Mouse (Mus musculus) G1E-ER4 (cell line): ENCODE measurements around the gene Noc2l. TPM values are rescaled to one million over a fixed set of nuclear protein-coding genes. Genes with fewer than 3 reads are reported as not detected.

ENCODE experiments used
- GATA1 ChIP-seq: IDR thresholded peaks from one replicate; pipeline ENCODE4 v1.8.0; 2012; ENCODE audit warnings: low read length, inconsistent platforms
- polyA plus RNA-seq: library from polyadenylated mRNA; stranded (reverse); fragments of >175 nt; gene quantifications from 2 replicates; pipeline ENCODE4 v1.2.3, GENCODE M21; 2012

Gene Noc2l
- 63.7 and 72.4 TPM in 2 replicates for polyA plus RNA-seq

GRCm38 (mm10) chr4:156235808-156236533 is at the start of gene Noc2l:
TSS of gene Noc2l (plus strand) at chr4:156236010.
- no peak for TF ChIP-seq GATA1

- TF ChIP-seq GATA1: no peak
Measured at GRCm38 (mm10) chr4:156188162-156188810, 47.5 kb upstream of the Noc2l start.

GRCm38 (mm10) chr4:156188811-156189323 is 46.9 kb upstream of the Noc2l start:
- no peak for TF ChIP-seq GATA1

GRCm38 (mm10) chr4:156192421-156193199 is 43.2 kb upstream of the Noc2l start:
- TF ChIP-seq GATA1: no peak

- no peak for TF ChIP-seq GATA1
Measured at GRCm38 (mm10) chr4:156193200-156193590, 42.6 kb upstream of the Noc2l start.

- no peak for TF ChIP-seq GATA1
Measured at GRCm38 (mm10) chr4:156193906-156194305, 41.9 kb upstream of the Noc2l start.

GRCm38 (mm10) chr4:156194346-156194745 is 41.5 kb upstream of the Noc2l start:
- no peak for TF ChIP-seq GATA1

GRCm38 (mm10) chr4:156195927-156196870 is 39.6 kb upstream of the Noc2l start:
- TF ChIP-seq GATA1: no peak

- TF ChIP-seq GATA1: no peak
Measured at GRCm38 (mm10) chr4:156197131-156197828, 38.5 kb upstream of the Noc2l start, which contains the start of gene Agrn. TSS of gene Agrn (minus strand) at chr4:156197488.

GRCm38 (mm10) chr4:156197829-156198205 is 38.0 kb upstream of the Noc2l start:
- no peak for TF ChIP-seq GATA1

- TF ChIP-seq GATA1: no peak
Measured at GRCm38 (mm10) chr4:156200623-156201475, 35.0 kb upstream of the Noc2l start, which contains the start of gene Isg15. TSS of gene Isg15 (minus strand) at chr4:156200818.

GRCm38 (mm10) chr4:156202462-156202893 is 33.3 kb upstream of the Noc2l start:
- TF ChIP-seq GATA1: no peak

GRCm38 (mm10) chr4:156203001-156203412 is 32.8 kb upstream of the Noc2l start, which contains the start of gene AW011738:
TSS of gene AW011738 (plus strand) at chr4:156203304.
- TF ChIP-seq GATA1: no peak
